25 mouse cellular contexts compared by ENCODE assay signal in the genomic region with DNA sequence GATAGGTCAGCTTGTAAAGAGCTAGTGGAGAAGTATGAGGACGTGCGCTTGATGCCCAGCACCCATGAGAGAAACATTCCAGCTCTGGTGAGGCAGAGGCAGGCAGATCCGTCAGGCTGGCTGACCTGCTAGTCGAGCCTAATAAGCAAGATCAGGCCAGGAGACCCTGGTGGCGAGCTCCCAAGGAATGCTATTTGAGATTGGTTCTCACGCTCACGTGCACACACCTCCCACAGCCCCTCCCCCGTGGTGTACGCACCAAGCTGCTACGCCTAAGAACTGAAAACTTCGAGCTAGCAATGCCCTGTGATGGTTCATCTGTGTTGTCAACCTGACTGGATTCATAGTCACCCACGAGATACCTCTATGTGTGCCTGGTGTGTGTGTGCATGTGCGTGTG.
"Had no signal": no experiment of that assay in that cellular context is flagged by ENCODE, and none has a peak within 500 bp of the region (broad histone marks: within the 10 kb centered on the region; RNA-seq: fewer than 3 reads in every experiment).

No protein-coding gene starts in this region.

- H3K4me1 ChIP-seq: intestine, embryonic 15.5 days; limb, embryonic 13.5 days; limb, embryonic 15.5 days had no signal

- ATAC-seq: hindbrain, postnatal 0 days; intestine, embryonic 15.5 days; liver, embryonic 12.5 days had no signal

- H3K4me3 ChIP-seq: heart, adult 2 months; heart, embryonic 13.5 days; heart, embryonic 15.5 days; hindbrain, embryonic 13.5 days; hindbrain, embryonic 15.5 days; intestine, embryonic 15.5 days; kidney, embryonic 15.5 days; limb, embryonic 13.5 days; limb, embryonic 15.5 days; liver, embryonic 12.5 days had no signal

- H3K36me3 ChIP-seq: heart, embryonic 15.5 days; hindbrain, embryonic 15.5 days; intestine, embryonic 15.5 days; kidney, embryonic 15.5 days had no signal

- H3K27me3 ChIP-seq: heart, embryonic 13.5 days; heart, embryonic 15.5 days; hindbrain, embryonic 13.5 days; hindbrain, embryonic 15.5 days; intestine, embryonic 15.5 days; kidney, embryonic 15.5 days; limb, embryonic 13.5 days; limb, embryonic 15.5 days; liver, embryonic 12.5 days had no signal

- H3K9me3 ChIP-seq: heart, embryonic 13.5 days; heart, embryonic 15.5 days; hindbrain, embryonic 13.5 days; hindbrain, embryonic 15.5 days; intestine, embryonic 15.5 days; kidney, embryonic 15.5 days; limb, embryonic 13.5 days; limb, embryonic 15.5 days; liver, embryonic 12.5 days had no signal

- DNase-seq: gastrocnemius, adult 2 months; gastrocnemius, postnatal 10 days; gastrocnemius, postnatal 25 days; heart, adult 11 months; heart, adult 2 months; heart, postnatal 14 days; heart, postnatal 36 days; kidney, adult 11 months; kidney, adult 2 months; kidney, adult 9 months; kidney, postnatal 14 days; kidney, postnatal 36 days; layer of hippocampus, adult 9-11 months; layer of hippocampus, postnatal 36 days; left cerebral cortex, postnatal 4 days had no signal
